Mouse (Mus musculus) heart, embryonic 11.5 days (tissue): ENCODE measurements around the gene Coa5. TPM values are rescaled to one million over a fixed set of nuclear protein-coding genes. Genes with fewer than 3 reads are reported as not detected.

Experiments
- ATAC-seq: fragments of 200-750 bp; cut with Nextera tagmentation; replicated peaks from 2 replicates; pipeline ENCODE4 v1.8.0; 2017; ENCODE audit warnings: moderate library complexity; ENCODE audit not compliant: insufficient number of reproducible peaks, low FRiP score, low TSS enrichment
- H3K27ac ChIP-seq: fragments of 300-500 bp; sonication (generic); 2 replicates; pipeline ENCODE4 v1.5.1; 2014; ENCODE audit warnings: mild to moderate bottlenecking, low read depth, low read length
- H3K27me3 ChIP-seq: fragments of 300-500 bp; sonication (generic); 2 replicates; pipeline ENCODE4 v1.6.1; 2014; ENCODE audit warnings: mild to moderate bottlenecking, low read length, mixed read lengths; ENCODE audit not compliant: control insufficient read depth, insufficient read depth
- H3K36me3 ChIP-seq: fragments of 300-500 bp; sonication (generic); 2 replicates; pipeline ENCODE4 v1.6.1; 2014; ENCODE audit warnings: mild to moderate bottlenecking, low read length, moderate library complexity, mixed read lengths; ENCODE audit not compliant: control insufficient read depth, insufficient read depth
- H3K4me1 ChIP-seq: fragments of 300-500 bp; sonication (generic); 2 replicates; pipeline ENCODE4 v1.6.1; 2014; ENCODE audit warnings: low read length; ENCODE audit not compliant: control insufficient read depth, insufficient read depth
- H3K4me2 ChIP-seq: fragments of 300-500 bp; sonication (generic); 2 replicates; pipeline ENCODE4 v1.6.1; 2014; ENCODE audit warnings: mild to moderate bottlenecking, moderate library complexity
- H3K4me3 ChIP-seq: fragments of 300-500 bp; sonication (generic); 2 replicates; pipeline ENCODE4 v1.5.1; 2014; ENCODE audit warnings: low read depth, low read length
- H3K9ac ChIP-seq: fragments of 300-500 bp; sonication (generic); 2 replicates; pipeline ENCODE4 v1.6.1; 2014; ENCODE audit warnings: mild to moderate bottlenecking, low read depth, low read length, moderate library complexity
- H3K9me3 ChIP-seq: fragments of 300-500 bp; sonication (generic); replicated peaks from 2 replicates; pipeline ENCODE4 v1.6.1; 2016; ENCODE audit warnings: low read length; ENCODE audit not compliant: control insufficient read depth
- WGBS: fragments of 180-500 bp; shearing (Covaris S2); extraction: QIAGEN DNeasy Blood & Tissue Kit; methylation state at CpG from one replicate; pipeline ENCODE4 v1.1.7; 2014; ENCODE audit not compliant: insufficient replicate concordance; 5-methylcytosine and 5-hydroxymethylcytosine counted together
- polyA plus RNA-seq: library from polyadenylated mRNA; unstranded; fragments of >200 nt; fragmentation: Nextera tagmentation; extraction: Ambion mirVana; gene quantifications from 2 replicates; pipeline ENCODE4 v1.2.1, GENCODE M21; 2014

Gene Coa5
- polyA plus RNA-seq, 1 experiment from 2014 or later = 84.2 TPM

DNA sequence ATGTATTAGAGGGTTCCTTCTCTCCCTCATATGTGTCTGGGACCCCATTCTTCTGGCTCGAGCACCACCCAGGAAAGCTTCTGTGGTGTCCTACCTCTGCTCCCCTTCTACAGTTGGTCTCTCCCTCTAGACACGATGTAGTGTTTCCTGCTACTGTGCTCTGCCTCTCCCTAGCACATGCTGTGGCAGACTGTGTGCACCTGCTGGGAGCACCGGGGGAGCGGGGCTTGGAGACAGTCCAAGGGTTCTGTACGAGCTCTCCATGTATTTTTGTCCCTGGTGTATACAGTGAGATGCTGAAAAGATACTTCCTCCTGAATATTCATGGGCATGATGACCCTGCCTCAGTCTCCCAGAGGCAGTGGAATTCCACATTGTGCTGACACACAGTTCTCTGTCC, 36.7 kb downstream of the Coa5 start:
- no peaks in the 10 kb centered on the region for H3K27me3 ChIP-seq
- peaks cover 9% of the 10 kb centered on the region; the same call in 1 of the 2 replicates for H3K36me3 ChIP-seq
- H3K27ac ChIP-seq = no peak overlapping the region
- 75% methylated on average over 5 of the region's 5 CpGs for whole genome bisulfite sequencing
- H3K9ac ChIP-seq = no peak overlapping the region
- peaks cover 6% of the 10 kb centered on the region; the same call in 1 of the 2 replicates for H3K4me1 ChIP-seq
- no peak overlapping the region for H3K4me2 ChIP-seq
- ATAC-seq = no peak
- H3K9me3 ChIP-seq = no peaks in the 10 kb centered on the region
- H3K4me3 ChIP-seq = no peak overlapping the region

DNA sequence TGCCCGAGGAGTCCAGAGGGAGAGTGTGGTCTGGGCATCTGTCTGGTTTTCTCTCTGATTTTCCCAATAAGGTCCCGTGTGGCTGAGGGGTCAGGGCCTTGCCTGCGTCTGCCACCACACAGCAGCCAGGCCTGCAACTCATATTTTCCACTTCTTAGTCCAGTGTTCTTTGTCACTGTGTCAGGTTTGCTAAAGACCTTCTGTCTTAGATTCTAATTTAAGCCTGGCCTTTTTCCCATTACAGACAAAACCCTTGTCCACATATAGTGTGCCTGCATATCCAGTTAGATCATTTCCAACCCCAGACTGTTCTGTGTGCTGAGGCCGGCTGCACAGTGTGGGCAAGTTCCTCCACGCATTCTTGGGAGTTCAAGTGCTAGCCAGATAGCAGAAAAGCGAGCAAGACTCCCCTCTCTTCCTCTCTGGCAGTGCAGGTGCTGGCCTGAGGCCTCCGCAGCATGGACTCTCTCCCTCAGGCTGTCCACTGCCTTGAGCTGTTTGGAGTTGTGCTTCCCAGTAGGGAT, 43.4 kb downstream of the Coa5 start:
- ATAC-seq = peak; percentile 50; the same call in 1 of the 2 replicates
- no peaks in the 10 kb centered on the region for H3K9me3 ChIP-seq
- 40% methylated on average over 7 of the region's 7 CpGs for WGBS
- no peaks in the 10 kb centered on the region for H3K27me3 ChIP-seq
- no peak overlapping the region for H3K4me3 ChIP-seq
- 0 out of 2 replicates have a peak, but pooled peaks cover 3% of the 10 kb centered on the region for H3K36me3 ChIP-seq
- H3K4me1 ChIP-seq = peaks cover 21% of the 10 kb centered on the region
- H3K4me2 ChIP-seq = no peak overlapping the region
- peak overlapping the region; percentile 46; the same call in 1 of the 2 replicates for H3K9ac ChIP-seq
- H3K27ac ChIP-seq = peak overlapping the region; percentile 83

DNA sequence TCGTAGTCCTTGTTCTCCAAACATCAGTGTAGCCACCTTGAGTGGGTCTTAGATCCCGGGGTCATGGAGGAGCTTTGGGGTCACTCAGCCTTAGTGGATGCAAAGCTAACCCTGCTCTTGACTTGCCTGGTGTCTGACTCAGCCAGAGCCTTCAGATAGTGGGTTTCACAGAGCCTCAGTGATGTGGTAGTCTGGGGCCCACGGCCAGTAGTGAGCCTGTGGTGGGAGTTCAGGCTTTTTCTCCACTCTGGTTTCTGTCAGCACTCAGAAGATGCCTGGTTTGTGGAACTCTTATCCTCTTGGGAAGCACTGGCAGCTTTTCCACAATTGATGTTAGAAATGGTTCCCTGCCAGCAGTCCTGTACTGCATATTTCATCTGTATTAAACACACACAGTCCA, 45.6 kb downstream of the Coa5 start:
- Histone ChIP-seq H3K9me3 (no peaks in the 10 kb centered on the region), H3K4me1 (peaks cover 21% of the 10 kb centered on the region), H3K27me3 (no peaks in the 10 kb centered on the region), H3K4me2 (no peak overlapping the region), H3K27ac (0 out of 2 replicates have a peak overlapping the region, but pooled peaks have one; percentile 6), H3K36me3 (no peaks in the 10 kb centered on the region), H3K9ac (no peak overlapping the region), H3K4me3 (no peak overlapping the region)
- no peak for ATAC-seq
- 58% methylated on average over 3 of the region's 3 CpGs for WGBS

DNA sequence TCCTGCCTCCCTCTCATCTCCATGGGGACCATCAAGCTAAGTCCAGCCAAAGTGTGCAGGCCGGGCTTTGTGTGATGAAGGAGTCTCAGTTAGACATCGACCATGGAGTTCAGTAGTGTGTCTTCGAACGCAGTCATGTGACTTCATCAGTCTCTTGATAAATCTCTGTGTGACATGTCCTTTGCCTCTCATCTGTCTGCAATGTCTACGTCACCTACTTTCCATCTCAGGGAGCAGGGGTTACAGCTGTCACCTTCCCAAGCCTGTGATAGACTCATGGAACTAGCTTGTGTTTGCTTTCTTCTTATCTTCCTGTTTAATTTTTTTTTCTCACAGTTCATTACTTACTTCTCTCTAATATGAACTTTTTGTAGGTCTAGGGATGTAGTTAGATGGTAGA, 49.0 kb downstream of the Coa5 start:
- Histone ChIP-seq H3K9me3 (no peaks in the 10 kb centered on the region), H3K27me3 (no peaks in the 10 kb centered on the region), H3K36me3 (no peaks in the 10 kb centered on the region), H3K4me1 (peaks cover 10% of the 10 kb centered on the region), H3K9ac (no peak overlapping the region), H3K27ac (no peak overlapping the region), H3K4me2 (no peak overlapping the region), H3K4me3 (no peak overlapping the region)
- 74% methylated on average over 5 of the region's 5 CpGs for WGBS
- no peak for ATAC-seq

DNA sequence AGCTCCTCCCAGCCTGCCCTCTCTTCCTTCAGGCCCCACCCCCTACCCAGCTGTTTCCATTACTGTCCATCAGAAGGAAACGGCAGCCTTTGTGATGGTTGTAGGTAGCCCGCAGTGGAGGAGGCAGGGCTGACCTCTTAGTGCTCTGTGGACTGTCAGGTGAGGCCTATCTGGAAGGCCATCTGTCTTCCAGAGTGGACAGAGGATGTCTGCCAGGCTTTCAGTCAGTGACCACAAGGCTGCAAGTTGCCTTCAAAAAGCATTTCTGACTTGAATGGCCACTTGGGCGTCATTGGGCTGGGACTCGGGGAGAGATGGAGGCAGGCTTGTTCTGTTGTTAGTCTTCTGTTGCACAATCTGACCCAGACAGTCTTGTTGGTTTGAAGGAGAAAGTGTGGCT, 50.4 kb downstream of the Coa5 start:
- no peak for ATAC-seq
- 54% methylated on average over 4 of the region's 4 CpGs for WGBS
- no peak overlapping the region for H3K4me2 ChIP-seq
- no peak overlapping the region for H3K9ac ChIP-seq
- H3K27me3 ChIP-seq = no peaks in the 10 kb centered on the region
- no peak overlapping the region for H3K27ac ChIP-seq
- H3K36me3 ChIP-seq = no peaks in the 10 kb centered on the region
- H3K9me3 ChIP-seq = no peaks in the 10 kb centered on the region
- H3K4me1 ChIP-seq = peaks cover 10% of the 10 kb centered on the region
- H3K4me3 ChIP-seq = no peak overlapping the region

DNA sequence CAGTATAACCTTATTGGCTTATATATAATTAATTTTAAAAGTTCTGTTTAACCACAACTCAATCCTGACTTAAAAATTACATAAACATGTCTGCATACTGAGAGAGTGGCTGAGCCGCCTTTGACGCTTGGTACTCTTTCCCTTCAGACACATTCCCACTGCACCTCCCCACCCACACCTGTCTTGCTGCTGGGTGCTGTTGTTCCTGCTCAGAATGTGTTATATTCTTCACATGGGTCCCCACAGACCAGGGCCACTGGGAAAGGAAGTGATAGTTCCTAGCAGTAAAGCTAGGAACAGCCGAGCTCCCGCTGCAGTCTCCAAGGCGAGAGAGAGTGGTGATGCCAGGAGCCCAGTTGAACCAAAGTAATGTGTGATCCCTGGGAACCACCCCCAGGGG, 51.8 kb downstream of the Coa5 start:
- 85% methylated on average over 5 of the region's 5 CpGs for WGBS
- H3K9ac ChIP-seq = no peak overlapping the region
- ATAC-seq = no peak

DNA sequence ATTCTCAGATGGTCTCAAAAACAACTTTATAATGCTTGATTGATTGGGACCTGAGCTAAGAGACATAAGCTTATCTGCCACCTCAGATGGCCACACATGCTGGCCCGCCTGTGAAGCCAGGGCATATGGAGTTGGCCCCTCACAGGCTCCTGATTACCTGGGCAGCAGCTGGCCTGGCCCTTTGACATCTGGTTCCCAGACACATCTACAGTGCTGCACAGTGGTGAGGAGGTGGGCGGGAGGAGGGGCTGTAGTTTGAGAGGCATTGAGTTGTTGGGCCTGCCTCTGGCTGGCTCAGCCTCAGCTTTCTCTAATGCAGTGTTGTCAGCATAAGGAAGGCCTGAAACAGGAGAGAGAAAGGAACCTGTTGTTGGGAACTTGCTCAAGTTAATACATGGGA, 53.2 kb downstream of the Coa5 start:
- no peak overlapping the region for H3K4me3 ChIP-seq
- peaks cover 5% of the 10 kb centered on the region; the same call in 1 of the 2 replicates for H3K4me1 ChIP-seq
- no peak overlapping the region for H3K27ac ChIP-seq
- 70% methylated on average over 2 of the region's 2 CpGs for WGBS
- no peak for ATAC-seq
- H3K36me3 ChIP-seq = no peaks in the 10 kb centered on the region
- H3K4me2 ChIP-seq = no peak overlapping the region
- H3K9me3 ChIP-seq = no peaks in the 10 kb centered on the region
- no peak overlapping the region for H3K9ac ChIP-seq
- H3K27me3 ChIP-seq = no peaks in the 10 kb centered on the region

More for the DNA sequence above, 51.8 kb downstream of the Coa5 start:
- H3K4me2 ChIP-seq = no peak overlapping the region
- H3K9me3 ChIP-seq = no peaks in the 10 kb centered on the region
- H3K4me3 ChIP-seq = no peak overlapping the region
- no peak overlapping the region for H3K27ac ChIP-seq
- H3K36me3 ChIP-seq = no peaks in the 10 kb centered on the region
- peaks cover 1% of the 10 kb centered on the region; the same call in 1 of the 2 replicates for H3K4me1 ChIP-seq
- no peaks in the 10 kb centered on the region for H3K27me3 ChIP-seq

DNA sequence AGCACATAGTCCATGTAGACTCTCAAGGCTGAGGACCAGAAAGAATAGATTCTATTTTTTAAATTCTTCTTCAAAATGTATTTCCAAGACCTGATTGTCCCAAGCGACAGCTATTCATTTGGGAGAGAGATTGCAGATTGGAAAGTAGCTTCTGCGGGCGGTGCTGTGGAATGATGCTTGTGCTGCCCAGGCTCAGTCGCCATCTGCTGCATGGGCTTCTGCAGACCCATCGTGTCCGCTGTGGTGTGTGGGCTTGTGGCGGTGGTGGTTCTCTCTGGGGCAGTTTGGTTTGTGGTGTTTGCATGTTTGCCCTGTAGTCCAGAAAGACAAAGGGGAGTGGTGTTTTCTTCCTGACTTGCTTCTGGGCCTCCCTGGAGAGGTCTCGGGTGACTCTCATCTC, 53.7 kb downstream of the Coa5 start:
- H3K4me1 ChIP-seq = peaks cover 5% of the 10 kb centered on the region; the same call in 1 of the 2 replicates
- no peaks in the 10 kb centered on the region; the same call in 1 of the 2 replicates for H3K36me3 ChIP-seq
- no peak for ATAC-seq
- no peaks in the 10 kb centered on the region for H3K27me3 ChIP-seq
- no peak overlapping the region for H3K27ac ChIP-seq
- no peak overlapping the region for H3K4me3 ChIP-seq
- H3K9ac ChIP-seq = no peak overlapping the region
- H3K4me2 ChIP-seq = no peak overlapping the region
- no peaks in the 10 kb centered on the region for H3K9me3 ChIP-seq
- 88% methylated on average over 8 of the region's 8 CpGs for WGBS

DNA sequence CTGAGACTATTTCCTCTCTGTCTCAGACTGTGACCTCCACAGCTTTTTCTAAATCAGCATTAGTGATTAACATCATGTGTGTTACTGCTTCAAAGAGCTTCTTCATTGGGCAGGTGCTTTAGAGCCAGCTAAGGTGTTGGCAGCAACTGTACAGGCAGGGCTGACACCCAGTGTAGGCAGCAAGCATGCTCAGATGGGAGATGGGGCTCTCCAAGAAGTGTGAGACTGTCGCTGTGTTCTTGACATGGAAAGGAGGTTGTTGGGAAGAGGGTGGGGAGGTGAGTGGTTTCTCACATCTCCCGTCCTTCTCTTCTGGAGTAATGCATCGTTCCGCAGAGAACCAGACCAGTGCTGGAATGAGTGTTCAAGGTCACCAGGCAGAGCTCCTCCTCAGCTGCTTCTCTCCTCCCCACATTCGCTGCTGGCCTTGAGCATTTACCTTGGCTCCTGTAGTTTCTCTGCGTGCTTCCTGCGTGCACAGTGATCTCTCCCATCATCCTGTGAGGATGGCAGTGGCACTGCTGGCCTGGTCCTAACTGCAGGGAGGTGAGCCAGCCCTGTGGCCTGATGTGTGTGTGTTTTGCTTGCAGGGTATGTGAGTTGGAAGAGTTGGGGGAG, 61.0 kb downstream of the Coa5 start:
- H3K9ac ChIP-seq = no peak overlapping the region
- WGBS = 59% methylated on average over 7 of the region's 7 CpGs
- no peaks in the 10 kb centered on the region for H3K27me3 ChIP-seq
- H3K4me2 ChIP-seq = no peak overlapping the region
- H3K4me3 ChIP-seq = no peak overlapping the region
- H3K9me3 ChIP-seq = no peaks in the 10 kb centered on the region
- H3K36me3 ChIP-seq = no peaks in the 10 kb centered on the region; the same call in 1 of the 2 replicates
- no peak overlapping the region for H3K27ac ChIP-seq
- no peak for ATAC-seq
- H3K4me1 ChIP-seq = peaks cover 5% of the 10 kb centered on the region; the same call in 1 of the 2 replicates
